Mouse (Mus musculus) gastrocnemius, postnatal 10 days (tissue): ENCODE results near the gene Tmcc1. TPM values are rescaled to one million over a fixed set of nuclear protein-coding genes. Genes with fewer than 3 reads are reported as not detected.

Experiments used
- DNase-seq: peaks from one replicate; pipeline ENCODE4 v3.0.0; 2021; ENCODE audit warnings: mixed read lengths
- total RNA-seq, 2 experiments: library from RNA; stranded (reverse); gene quantifications; 2 replicates each; pipeline ENCODE4 v1.2.3; 2021

Gene Tmcc1
- total RNA-seq, 2 experiments from 2014 or later, result 26.4 to 29.4 TPM

GRCm38 (mm10) chr6:115992981-115993380, 200.3 kb downstream of the Tmcc1 start:
- DNase-seq, result no peak

DNA sequence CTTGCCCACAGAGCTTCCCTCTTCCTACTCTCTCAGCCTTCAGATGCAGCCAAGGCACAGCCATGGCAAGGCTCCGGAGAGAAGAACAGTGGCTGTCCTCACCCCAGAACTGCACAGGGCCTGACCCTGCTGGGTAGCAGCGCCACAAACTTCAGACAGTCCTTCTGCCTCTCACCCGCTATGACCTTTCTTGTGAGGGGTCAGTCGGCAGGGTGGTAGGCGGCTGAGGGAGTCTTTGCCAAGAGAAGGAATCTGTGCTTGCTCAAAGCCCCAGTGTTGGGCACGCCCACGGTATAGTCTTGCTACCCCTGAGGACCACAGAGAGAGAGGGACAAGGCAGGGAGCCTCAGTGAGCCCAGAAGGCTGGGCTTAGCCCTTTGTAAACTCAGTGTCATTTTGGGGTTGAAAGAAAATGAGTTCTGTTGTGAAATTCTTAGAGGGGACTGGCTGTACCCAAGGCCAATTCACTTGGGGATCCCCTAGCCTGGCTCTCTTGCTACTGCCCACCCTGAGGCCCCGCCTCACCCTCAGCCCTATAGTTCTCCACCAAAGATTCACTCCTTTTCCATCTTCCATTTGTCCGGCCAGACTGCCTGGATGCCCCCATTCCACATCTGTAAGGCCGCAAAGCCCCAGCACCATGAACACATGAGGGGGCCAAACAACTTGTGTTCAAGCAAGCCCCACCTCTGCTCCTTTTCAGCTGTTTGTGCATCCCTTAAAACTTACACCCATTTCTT, 201.2 kb downstream of the Tmcc1 start:
- DNase-seq, result no peak

DNA sequence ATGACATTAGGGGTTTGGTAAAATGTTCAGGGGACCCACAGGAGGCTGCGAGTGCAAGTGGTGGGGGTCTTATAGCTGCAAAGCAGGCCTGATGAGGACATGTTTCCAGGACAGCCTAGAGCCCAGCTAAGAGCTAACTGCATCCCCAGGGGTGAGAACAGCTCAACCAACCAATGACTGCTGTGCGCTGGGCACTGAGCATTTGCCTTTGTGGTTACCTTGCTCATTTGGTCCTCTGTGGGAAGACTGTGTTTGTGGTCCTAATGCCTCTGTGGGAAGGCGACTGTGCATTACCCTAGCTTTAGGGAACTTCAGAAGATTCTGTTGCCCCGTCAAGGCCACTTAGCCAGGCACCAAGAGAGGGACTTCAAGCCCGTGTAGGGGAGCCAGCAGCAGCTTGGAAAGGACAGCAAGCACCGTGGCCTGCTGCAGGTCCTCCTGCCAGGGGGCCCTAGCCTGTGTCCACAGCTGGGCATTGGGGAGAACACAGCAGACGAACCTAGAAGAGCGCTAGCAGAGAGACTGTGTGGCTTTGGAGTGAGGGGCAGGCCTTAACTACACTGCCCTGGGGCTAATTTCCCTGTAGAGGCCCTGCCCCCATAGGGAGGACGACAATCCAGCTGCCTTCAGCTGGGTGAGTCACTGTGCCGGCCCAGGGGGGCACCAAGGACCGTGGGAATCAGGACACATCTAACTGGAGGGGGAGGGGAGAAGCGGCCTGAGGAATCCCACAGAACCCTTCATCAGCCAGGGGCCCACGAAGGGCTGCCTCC, 202.0 kb downstream of the Tmcc1 start:
- DNase-seq, result no peak

DNA sequence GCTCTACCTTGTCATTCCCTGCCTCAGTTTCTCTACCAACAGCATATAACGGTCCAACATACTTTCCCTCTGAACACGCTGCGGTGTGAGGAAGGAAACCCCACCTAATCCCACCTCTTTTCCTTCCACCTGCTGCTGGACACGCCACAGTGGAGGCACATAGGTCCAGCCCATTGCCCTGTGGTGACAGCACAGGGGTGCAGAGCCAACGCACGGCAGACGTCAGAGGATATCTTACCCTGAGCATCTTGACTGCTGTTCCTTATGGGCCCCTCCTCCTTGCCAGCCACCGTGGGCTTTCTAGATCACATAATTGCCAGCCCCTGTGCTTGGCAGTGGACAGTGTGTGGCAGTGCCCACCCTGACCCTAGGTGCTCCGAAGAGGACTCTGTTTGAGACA, 202.8 kb downstream of the Tmcc1 start:
- DNase-seq, result no peak

GRCm38 (mm10) chr6:115990056-115990455, 203.2 kb downstream of the Tmcc1 start:
- DNase-seq, result no peak

DNA sequence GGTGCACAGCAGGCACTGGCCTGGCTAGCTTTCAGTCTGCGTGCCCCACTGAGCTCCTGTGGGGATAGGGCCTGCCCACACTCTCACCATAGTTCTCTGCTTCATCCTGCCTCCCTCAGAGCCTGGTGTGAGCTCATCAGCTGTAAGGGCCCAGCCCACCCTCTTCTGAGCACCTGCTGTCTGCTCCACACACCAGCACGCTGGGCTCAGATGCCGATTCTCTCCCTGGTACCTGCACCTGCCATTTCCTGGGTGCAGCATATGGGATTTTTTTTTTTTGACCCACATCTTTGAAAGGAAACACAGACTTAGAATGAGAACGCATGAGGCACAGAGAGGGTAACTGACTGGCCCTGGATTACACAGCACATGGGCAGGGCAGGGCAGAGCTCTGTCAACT, 203.7 kb downstream of the Tmcc1 start:
- DNase-seq, result no peak

- no peak for DNase-seq
Measured at GRCm38 (mm10) chr6:115989032-115989431, 204.3 kb downstream of the Tmcc1 start.

- DNase-seq, result no peak
Measured at GRCm38 (mm10) chr6:115987096-115987747, 206.1 kb downstream of the Tmcc1 start.

DNA sequence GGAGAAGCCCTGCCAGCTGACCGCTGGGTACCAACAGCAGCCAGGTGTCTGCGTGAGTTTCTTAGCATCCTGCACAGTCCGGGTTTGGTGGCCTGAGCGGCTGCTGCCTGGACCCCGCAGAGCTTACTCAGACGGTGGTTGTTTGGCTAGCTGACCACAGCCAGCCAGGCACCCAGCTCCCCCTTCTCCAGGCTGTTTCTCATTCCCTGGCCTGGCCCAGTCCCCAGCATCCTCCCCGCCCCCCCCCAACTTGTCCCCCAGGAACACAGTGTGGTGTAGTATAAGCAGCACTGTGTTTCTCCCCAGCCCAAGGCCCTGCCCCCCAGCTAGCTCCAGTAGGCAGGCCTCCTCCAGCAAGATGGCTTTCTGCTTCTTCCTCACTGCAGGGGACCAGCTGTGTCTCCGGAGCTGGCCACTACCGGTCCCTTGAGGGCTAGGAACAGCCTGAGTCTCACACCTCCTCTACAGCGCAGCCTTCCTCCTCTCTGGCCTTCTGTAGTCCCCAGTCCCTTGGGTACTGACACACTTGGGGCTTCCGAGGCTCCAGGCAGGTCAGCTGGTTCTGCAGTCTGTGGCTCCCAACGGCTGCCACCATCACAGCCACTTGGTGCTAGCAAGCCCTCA, 206.7 kb downstream of the Tmcc1 start:
- DNase-seq, result no peak

DNA sequence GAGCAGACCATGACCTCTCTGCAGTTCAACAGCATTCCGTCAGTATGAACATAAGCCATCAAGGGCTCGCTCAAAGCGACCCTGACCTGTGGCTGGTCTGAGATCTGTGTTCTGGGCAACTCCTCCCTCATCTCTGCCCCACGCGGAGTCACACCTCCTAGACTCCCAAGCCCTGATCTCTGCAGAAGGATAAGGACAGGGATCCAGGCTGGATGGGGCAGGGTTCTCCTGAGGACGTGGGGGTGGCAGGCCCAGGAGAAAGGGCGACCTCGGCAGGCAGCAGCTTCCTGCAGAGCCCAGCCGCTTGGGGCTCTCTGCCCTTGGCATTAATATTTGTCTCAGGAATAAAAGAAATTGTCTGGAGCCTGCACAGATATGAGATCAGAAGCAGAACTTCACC, 207.7 kb downstream of the Tmcc1 start:
- DNase-seq, result no peak

- no peak for DNase-seq
Measured at GRCm38 (mm10) chr6:115984580-115984979, 208.7 kb downstream of the Tmcc1 start.

- DNase-seq, result no peak
Measured at GRCm38 (mm10) chr6:115983306-115984038, 209.8 kb downstream of the Tmcc1 start.

- no peak for DNase-seq
Measured at GRCm38 (mm10) chr6:115982889-115983288, 210.4 kb downstream of the Tmcc1 start.

DNA sequence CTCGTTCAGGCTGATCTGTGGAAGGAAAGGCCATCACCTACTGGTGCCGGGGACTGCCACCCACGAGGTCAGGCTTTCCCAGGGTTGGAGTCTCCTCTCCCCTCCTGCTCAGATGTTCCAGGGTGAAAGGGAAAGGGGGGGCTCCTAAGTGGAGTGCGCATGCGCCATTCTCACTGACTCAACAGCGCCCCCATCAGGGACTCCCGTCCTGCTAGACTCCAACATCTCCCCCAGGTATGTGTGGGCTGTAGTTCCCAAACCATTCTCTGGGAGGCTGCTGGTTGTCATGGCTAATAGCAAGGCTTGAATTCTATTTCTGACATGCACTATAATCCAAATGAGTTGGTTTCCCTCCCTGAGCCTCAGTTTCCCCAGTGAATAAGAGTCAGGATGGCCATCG, 214.7 kb downstream of the Tmcc1 start:
- no peak for DNase-seq

- DNase-seq, result no peak
Measured at GRCm38 (mm10) chr6:115977810-115978209, 215.5 kb downstream of the Tmcc1 start.

GRCm38 (mm10) chr6:115975606-115976005, 217.7 kb downstream of the Tmcc1 start:
- no peak for DNase-seq

- no peak for DNase-seq
Measured at GRCm38 (mm10) chr6:115973881-115974662, 219.2 kb downstream of the Tmcc1 start.

- DNase-seq, result no peak
Measured at GRCm38 (mm10) chr6:115973139-115973875, 220.0 kb downstream of the Tmcc1 start.

- DNase-seq, result no peak
Measured at GRCm38 (mm10) chr6:115972083-115972764, 221.1 kb downstream of the Tmcc1 start.
